Mouse (Mus musculus) kidney, postnatal 25 days (tissue): Measurements from ENCODE around the gene Gm9508.
"Not testable (repeated sequence)": the region's sequence is repeated elsewhere in the genome, so short reads cannot be mapped to it uniquely, and the experiment has no call there.

Source experiments
- DNase-seq, 2 experiments: peaks; one replicate each; pipeline ENCODE4 v3.0.0; 2021; ENCODE audit warnings: mixed read lengths in 2 of 2

Gene Gm9508

GRCm38 (mm10) chr10:77697133-77697532 lies at the start of gene Gm9508:
Gene Gm9508, minus strand, starts transcription at chr10:77697233.
- no peak for DNase-seq

DNA sequence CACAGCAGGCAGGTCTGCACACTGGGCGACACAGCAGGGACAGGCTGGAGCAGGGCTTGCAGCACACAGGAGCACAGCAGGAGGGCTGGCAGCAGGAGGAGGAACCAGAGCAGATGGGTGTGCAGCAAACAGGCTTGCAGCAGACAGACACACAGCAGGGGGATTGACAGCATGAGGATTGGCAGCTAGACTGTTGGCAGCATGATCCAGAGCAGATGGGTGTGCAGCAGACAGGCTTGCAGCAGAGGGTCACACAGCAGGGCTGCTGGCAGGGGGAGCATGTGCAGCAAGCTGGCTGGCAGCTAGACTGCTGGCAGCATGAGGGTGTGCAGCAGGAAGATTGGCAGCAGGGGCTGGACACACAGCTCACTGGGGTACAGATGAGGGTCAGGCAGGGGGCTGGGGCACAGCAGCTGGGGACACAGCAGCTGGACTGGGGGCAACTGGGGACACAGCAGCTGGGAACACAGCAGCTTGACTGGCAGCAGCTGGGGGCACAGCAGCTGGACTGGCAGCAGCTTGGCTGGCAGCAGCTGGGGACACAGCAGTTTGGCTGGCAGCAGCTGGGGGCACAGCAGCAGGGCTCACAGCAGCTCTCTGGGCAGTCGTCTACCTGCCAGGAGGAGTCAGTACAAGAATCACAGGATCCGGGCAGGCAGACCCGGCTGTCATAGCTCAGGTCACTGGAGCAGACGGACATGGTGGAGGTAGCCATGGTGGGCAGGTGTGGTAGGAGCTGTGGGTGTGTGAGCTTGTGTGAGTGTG lies 45.1 kb upstream of the Gm9508 start, which contains the start of gene Gm18596:
Gene Gm18596 (minus strand): TSS at position 715 of the 765 bp plus-strand sequence.
- not testable (repeated sequence) for DNase-seq

DNA sequence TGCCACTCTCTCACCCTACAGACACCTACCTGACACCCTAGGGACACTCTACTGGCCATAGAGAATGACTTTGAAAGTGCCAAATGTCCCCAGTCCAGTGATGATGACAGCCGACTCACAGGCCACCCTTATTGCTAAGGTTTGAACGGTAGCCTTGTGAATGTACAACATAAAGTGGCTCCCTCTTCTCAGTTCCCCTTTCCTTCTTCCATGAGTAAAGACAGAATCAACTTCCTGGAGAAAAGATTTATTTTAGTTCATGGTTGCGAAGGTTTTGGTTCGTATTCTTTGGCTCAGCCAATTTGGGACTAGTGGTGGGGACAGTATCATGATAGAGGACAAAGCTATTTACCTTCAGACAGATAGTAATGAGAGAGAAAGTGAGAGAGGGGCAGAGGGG lies 41.9 kb upstream of the Gm9508 start:
- DNase-seq: no peak

DNA sequence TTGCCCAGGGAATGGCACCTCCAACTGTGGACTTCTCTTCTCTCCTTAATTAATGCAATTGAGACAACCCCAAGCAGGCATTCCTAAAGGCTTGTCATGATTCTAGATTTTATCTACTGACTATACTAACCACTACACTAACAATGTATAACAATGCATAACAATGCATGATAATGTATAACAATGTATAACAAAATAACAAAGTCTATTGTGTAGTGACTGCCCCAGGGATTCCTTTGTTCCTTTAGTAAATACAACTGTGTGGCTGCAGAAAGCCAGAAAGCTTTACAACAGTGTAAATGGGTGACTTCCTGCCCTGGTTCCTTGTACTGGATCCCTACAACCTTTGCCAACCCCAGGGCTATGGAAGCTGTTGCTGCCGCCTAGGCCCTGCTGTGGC lies 38.9 kb upstream of the Gm9508 start:
- no peak for DNase-seq

- DNase-seq: peak in 1 of 2 experiments; percentile 5
Measured at GRCm38 (mm10) chr10:77729241-77729640, 32.2 kb upstream of the Gm9508 start.

- no peak for DNase-seq
Measured at GRCm38 (mm10) chr10:77728280-77728679, 31.2 kb upstream of the Gm9508 start.

GRCm38 (mm10) chr10:77726186-77726585 lies 29.2 kb upstream of the Gm9508 start, which contains the start of gene Gm10100:
Gene Gm10100, plus strand, starts transcription at chr10:77726486.
- DNase-seq: no peak

- no peak for DNase-seq
Measured at GRCm38 (mm10) chr10:77724855-77725254, 27.8 kb upstream of the Gm9508 start.

- DNase-seq: not testable (repeated sequence)
Measured at GRCm38 (mm10) chr10:77720299-77720698, 23.3 kb upstream of the Gm9508 start, which contains the start of gene Krtap12-1. Gene Krtap12-1, plus strand, starts transcription at chr10:77720599.

DNA sequence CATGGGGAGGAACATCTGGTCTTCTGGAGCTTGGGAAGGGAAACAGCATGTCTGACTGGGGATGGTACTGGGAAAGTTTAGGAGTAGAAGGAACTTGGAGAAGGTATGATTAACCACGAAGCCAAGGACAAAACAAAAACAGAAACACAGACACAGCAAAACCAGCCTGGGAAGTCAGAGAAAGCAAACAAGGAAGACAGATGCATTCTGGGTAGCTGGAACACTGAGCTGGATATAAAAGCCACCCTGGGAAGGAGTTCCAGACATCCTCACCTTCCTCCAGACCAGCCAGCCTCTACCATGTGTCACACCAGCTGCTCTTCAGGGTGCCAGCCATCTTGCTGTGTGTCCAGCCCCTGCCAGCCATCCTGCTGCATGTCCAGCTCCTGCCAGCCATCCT lies 18.5 kb upstream of the Gm9508 start, which contains the start of gene Gm10142:
Gene Gm10142 (plus strand): TSS at position 301 of the 400 bp plus-strand sequence.
- no peak for DNase-seq

GRCm38 (mm10) chr10:77713734-77714133 lies 16.7 kb upstream of the Gm9508 start:
- DNase-seq: no peak

DNA sequence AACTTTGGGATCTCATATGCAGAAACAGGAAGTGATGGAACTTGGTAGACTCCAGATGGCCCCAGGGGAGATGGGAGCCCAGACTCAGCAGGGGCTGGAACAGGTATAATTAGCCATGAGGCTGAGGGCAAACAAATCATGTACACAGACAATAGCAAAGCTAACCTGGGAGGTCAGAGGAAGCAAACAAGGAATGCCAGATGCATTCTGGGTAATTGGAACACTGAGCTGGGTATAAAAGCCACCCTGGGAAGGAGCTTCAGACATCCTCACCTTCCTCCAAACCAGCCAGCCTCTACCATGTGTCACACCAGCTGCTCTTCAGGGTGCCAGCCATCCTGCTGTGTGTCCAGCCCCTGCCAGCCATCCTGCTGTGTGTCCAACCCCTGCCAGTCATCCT lies 14.1 kb upstream of the Gm9508 start, which contains the start of gene Gm10024:
Gene Gm10024 (plus strand): TSS at position 301 of the 400 bp plus-strand sequence.
- DNase-seq: not testable (repeated sequence)

GRCm38 (mm10) chr10:77709831-77710230 lies 12.8 kb upstream of the Gm9508 start:
- DNase-seq: no peak

- DNase-seq: no peak
Measured at GRCm38 (mm10) chr10:77706326-77706725, 9.3 kb upstream of the Gm9508 start, which contains the start of gene Gm10272. Gene Gm10272, plus strand, starts transcription at chr10:77706626.

DNA sequence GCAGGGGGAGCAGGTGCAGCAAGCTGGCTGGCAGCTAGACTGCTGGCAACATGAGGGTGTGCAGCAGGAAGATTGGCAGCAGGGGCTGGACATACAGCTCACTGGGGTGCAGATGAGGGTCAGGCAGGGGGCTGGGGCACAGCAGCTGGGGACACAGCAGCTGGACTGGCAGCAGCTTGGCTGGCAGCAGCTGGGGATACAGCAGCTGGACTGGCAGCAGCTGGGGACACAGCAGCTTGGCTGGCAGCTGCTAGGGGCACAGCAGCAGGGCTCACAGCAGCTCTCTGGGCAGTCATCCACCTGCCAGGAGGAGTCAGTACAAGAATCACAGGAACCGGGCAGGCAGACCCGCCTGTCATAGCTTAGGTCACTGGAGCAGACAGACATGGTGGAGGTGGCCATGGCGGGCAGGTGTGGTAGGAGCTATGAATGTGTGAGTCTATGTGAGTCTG lies 6.7 kb downstream of the Gm9508 start, which contains the start of gene Gm19402:
Gene Gm19402 (minus strand): TSS at position 402 of the 452 bp plus-strand sequence.
- DNase-seq: not testable (repeated sequence)

DNA sequence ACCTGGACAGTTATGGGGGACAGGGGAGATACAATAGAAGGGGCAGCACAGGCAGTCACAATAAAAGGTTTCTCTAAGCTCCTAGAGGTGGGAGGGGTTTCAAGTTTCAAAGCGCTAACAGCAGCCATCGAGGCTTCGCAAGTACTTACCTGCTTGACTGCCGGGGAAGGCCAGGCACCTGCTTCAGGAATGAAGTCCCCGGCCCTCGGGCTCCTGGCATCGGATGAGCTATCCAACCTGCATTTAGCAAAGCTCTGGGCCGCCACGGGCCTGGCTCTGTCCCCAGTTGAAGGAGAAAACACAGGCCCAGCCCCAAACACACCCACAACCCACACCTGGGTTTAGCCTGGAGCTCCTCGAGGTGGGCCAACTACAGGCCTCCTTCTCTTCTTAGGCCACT lies 10.0 kb downstream of the Gm9508 start:
- no peak for DNase-seq

GRCm38 (mm10) chr10:77685895-77686664 lies 11.0 kb downstream of the Gm9508 start, which contains the start of gene Tspear:
Gene Tspear, plus strand, starts transcription at chr10:77686569.
- no peak for DNase-seq

DNA sequence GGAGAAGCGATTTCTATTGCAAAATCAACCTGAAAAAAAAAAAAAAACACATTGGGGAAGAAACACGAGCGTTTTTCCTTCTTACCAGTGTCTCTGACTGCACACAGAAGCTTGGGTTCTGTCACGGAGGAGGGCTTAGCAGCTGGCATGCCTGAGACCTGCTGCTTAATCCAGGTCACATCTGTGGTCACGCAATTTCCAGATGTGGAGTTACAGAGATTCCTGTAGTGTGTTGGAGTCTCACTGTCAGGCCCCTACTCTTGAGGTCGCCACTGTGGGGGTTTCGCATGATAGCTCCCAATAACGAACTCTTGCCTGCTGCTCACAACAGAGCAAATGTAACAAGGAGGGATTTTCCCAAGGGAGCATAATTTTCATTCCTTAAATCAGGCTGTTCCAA lies 12.9 kb downstream of the Gm9508 start:
- no peak for DNase-seq

- no peak for DNase-seq
Measured at GRCm38 (mm10) chr10:77682994-77683393, 14.0 kb downstream of the Gm9508 start.

- DNase-seq: no peak
Measured at GRCm38 (mm10) chr10:77677562-77677961, 19.5 kb downstream of the Gm9508 start.

GRCm38 (mm10) chr10:77673765-77674164 lies 23.3 kb downstream of the Gm9508 start:
- DNase-seq: no peak

DNA sequence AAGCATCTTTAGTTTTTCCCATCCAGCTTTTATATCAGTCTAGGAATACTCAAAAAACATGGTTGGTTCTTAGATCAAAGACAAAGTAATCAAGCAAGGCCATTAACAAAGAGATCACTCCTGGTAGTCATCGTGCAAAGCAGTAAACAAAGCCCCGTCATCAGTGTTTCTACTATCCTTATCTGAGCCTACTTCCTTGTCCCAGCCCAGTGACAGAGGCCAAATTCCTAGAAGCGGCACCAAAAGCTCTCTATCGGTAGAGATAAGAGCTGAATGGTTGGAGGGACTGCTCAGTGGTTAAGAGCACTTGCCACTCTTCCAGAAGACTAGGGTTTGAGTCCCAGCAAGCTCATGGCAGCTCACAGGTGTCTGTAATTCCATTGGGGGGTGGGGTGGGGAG lies 25.5 kb downstream of the Gm9508 start:
- DNase-seq: no peak

DNA sequence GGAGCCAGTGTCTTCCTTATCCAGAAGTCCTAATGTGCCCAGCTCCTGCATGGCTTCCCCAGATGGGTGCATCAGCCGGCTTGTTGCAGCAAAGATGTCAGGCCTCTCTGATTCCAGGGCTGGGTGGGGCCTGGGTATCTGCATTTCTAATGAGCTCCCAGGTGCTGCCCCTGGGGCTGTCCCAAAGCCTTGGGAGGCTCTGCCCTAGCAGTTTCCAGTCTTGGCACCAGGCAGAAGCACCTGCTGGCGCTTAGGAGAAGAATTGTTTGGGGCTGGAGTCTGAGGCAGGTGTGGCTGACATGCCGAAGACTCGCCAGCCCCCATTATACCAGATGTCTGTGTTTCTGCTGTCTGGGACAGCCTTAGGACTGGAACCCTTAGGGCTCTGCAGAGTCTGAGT lies 26.3 kb downstream of the Gm9508 start:
- no peak for DNase-seq
